Mouse (Mus musculus) forebrain, embryonic 13.5 days (tissue): Measurements from ENCODE around the gene Mvb12a. TPM values are rescaled to one million over a fixed set of nuclear protein-coding genes. Genes with fewer than 3 reads are reported as not detected.
A peak's percentile ranks its signal among the peaks of the same experiment; 100 is the strongest.
"Not testable (repeated sequence)": the region's sequence is repeated elsewhere in the genome, so short reads cannot be mapped to it uniquely, and the experiment has no call there.

Source experiments
- ATAC-seq: fragments of 200-750 bp; cut with Nextera tagmentation; 2 replicates; pipeline ENCODE4 v1.8.0; 2017
- H3K27ac ChIP-seq: fragments of 300-500 bp; sonication (generic); 2 replicates; pipeline ENCODE4 v1.5.1; 2015; ENCODE audit warnings: inconsistent platforms, mild to moderate bottlenecking, moderate library complexity
- H3K27me3 ChIP-seq: fragments of 300-500 bp; sonication (generic); 2 replicates; pipeline ENCODE4 v1.6.1; 2015; ENCODE audit warnings: mild to moderate bottlenecking, inconsistent platforms
- H3K36me3 ChIP-seq: fragments of 300-500 bp; sonication (generic); 2 replicates; pipeline ENCODE4 v1.6.1; 2015; ENCODE audit warnings: mild to moderate bottlenecking, inconsistent platforms; ENCODE audit not compliant: poor library complexity, severe bottlenecking
- H3K4me1 ChIP-seq: fragments of 300-500 bp; sonication (generic); 2 replicates; pipeline ENCODE4 v1.6.1; 2015; ENCODE audit warnings: inconsistent platforms
- H3K4me2 ChIP-seq: fragments of 300-500 bp; sonication (generic); 2 replicates; pipeline ENCODE4 v1.6.1; 2015; ENCODE audit warnings: inconsistent platforms, mild to moderate bottlenecking, moderate library complexity
- H3K4me3 ChIP-seq: fragments of 300-500 bp; sonication (generic); 2 replicates; pipeline ENCODE4 v1.5.1; 2015; ENCODE audit warnings: mild to moderate bottlenecking, inconsistent platforms
- H3K9ac ChIP-seq: fragments of 300-500 bp; sonication (generic); 2 replicates; pipeline ENCODE4 v1.6.1; 2015; ENCODE audit warnings: mild to moderate bottlenecking, inconsistent platforms
- H3K9me3 ChIP-seq: fragments of 300-500 bp; sonication (generic); replicated peaks from 2 replicates; pipeline ENCODE4 v1.6.1; 2016; ENCODE audit warnings: inconsistent platforms
- WGBS: fragments of 180-500 bp; shearing (Covaris S2); methylation state at CpG from one replicate; pipeline ENCODE4 v1.1.7; 2015; 5-methylcytosine and 5-hydroxymethylcytosine counted together
- polyA plus RNA-seq: library from polyadenylated mRNA; unstranded; fragments of >200 nt; fragmentation: Nextera tagmentation; extraction: Ambion mirVana; gene quantifications from 2 replicates; pipeline ENCODE4 v1.2.1, GENCODE M21; 2015

Gene Mvb12a
- polyA plus RNA-seq, 1 experiment from 2014 or later: 55.3 TPM

DNA sequence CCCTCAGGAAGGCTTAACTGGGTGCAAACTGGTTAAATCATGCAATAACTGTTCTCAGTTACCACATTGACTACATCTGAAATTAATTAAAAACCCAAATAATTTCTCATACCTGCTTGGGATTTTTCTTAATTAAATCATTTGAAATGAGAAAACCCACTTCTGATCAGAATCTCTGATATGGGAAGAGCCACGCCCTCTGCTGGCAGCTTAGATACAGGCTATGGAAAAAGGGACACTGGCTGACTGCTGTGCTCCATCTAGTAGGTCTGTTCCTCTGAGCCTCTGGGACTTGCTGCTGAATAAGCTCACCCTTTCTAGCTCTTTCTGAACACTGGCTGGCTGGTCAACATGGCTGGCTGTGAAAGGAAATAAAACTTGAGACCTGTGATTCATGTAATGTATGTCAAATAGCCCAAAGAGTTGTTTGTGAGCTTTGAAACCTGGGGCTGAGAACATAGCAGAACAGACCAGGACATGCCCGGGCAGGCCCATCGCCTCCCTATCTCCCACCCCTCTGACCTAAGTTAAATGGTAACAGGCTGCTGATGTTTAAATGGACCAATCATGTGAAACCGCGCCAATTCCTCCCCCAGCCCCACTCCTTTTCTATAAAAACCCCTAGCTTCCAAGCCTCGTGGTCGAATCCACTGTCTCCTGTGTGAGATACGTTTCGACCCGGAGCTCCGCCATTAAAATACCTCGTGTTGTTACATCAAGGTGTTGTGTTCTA, 11.8 kb upstream of the Mvb12a start:
- not testable (repeated sequence) for H3K4me3 ChIP-seq, H3K36me3 ChIP-seq, H3K9ac ChIP-seq, H3K9me3 ChIP-seq, ATAC-seq, H3K4me2 ChIP-seq, H3K4me1 ChIP-seq, H3K27ac ChIP-seq
- 75% methylated on average over 7 of the region's 12 CpGs for WGBS
- peaks cover 29% of the 10 kb centered on the region for H3K27me3 ChIP-seq

DNA sequence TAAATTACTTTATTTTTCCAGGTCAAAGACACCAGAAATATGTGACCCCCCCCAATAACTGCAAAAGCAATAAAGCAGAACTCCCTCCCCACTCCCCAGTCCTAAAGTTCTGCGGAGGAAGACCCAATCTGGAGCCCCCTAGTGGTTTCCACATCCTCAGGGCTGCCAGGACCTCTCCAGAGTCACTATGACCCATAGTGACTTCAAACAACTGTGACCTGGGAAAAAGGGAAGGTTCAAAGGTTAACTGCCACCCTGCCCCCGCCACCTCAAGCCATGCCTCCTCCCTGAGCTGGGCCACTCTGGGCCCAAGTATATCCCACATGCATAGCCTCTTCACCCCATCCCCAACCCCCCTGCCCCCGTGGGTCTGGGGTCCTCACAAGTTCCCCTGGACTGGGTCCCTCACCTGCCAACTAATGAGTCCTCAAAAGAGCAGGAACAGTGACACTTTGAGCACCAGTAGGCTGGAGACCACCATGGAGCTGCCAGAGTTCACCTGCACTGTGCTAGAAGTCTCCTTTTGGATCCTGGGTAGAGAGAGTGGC, 8.4 kb upstream of the Mvb12a start:
- H3K9me3 ChIP-seq: no peaks in the 10 kb centered on the region
- no peak overlapping the region for H3K9ac ChIP-seq
- peaks cover 33% of the 10 kb centered on the region for H3K27me3 ChIP-seq
- 35% methylated on average over 3 of the region's 3 CpGs for WGBS
- no peak overlapping the region for H3K4me3 ChIP-seq
- H3K36me3 ChIP-seq: no peaks in the 10 kb centered on the region
- H3K4me1 ChIP-seq: peaks cover 5% of the 10 kb centered on the region; the same call in 1 of the 2 replicates
- H3K4me2 ChIP-seq: no peak overlapping the region
- no peak for ATAC-seq
- no peak overlapping the region for H3K27ac ChIP-seq

DNA sequence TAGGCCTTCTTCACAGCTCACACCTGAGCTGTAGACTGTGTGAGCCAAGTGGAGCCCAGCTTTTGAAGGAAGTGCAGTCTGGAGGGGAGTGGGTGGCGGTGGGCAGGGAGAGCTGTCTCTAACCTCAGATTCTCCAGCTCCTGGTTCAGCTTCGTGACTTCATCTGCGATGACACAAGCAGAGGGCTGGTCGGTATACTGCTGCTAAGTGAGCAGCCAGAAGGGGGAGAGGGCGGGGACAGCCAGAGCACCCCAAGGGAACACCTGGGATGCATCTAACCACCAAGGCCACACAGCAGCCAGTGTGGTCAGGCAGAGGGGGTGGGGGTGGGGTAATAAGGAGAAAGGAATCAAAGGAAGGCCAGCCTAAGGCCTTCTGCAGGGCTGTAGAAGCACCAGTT, 7.1 kb upstream of the Mvb12a start:
- WGBS: 72% methylated on average over 5 of the region's 5 CpGs

DNA sequence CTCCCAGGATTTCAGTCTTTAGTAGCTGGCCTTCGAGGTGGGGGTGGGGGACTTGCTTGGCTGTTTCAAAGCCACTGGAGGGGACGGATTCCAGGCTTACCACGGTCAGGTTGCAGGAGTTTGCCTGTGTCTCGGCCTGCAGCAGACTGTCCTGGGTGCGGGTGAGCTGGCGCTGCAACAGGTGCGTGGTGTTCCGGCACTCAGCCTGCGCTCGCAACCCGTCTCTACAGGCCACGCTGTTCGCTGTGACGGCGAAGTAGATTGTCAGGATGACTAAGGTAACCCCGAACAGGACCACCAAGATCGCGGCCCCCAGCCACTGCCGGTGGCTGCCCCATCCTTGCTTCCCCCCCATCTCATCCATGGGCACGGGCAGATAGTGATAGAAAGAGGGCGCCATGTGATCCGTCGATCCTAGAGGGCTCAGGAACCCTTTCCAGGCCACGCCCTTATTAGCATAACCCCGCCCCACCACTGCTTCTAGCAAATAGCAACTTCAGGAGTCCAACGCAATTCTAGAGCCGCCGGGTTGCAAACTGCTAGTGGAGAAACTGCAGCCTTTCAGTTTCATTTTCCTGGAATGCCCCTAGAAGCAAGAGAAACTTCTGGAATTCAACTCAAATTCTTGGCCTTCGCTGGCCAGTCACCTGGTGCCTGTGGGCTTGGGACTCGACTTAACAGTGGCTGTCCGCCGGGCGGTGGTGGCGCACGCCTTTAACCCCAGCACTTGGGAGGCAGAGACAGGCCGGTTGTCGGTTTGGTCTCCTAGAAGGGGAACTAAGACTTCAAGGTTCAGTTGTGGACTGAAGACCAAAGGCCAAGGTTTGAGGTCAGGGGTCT, 5.5 kb upstream of the Mvb12a start, which contains the start of gene Bst2:
Gene Bst2, minus strand, starts transcription at position 429 of the 840 bp plus-strand sequence.
- Histone ChIP-seq H3K36me3 (no peaks in the 10 kb centered on the region), H3K9me3 (no peaks in the 10 kb centered on the region), H3K27me3 (peaks cover 37% of the 10 kb centered on the region), H3K4me1 (peaks cover 5% of the 10 kb centered on the region; the same call in 1 of the 2 replicates), H3K9ac (no peak within 1 kb of the TSS), H3K27ac (no peak within 1 kb of the TSS), H3K4me3 (peak within 1 kb of the TSS; percentile 24), H3K4me2 (peak within 1 kb of the TSS; percentile 55)
- 3% methylated on average over 37 of the region's 37 CpGs for WGBS
- no peak for ATAC-seq

More for the DNA sequence above, 7.1 kb upstream of the Mvb12a start:
- Histone ChIP-seq H3K4me1 (peaks cover 5% of the 10 kb centered on the region; the same call in 1 of the 2 replicates), H3K4me2 (no peak overlapping the region), H3K36me3 (no peaks in the 10 kb centered on the region), H3K27me3 (peaks cover 37% of the 10 kb centered on the region), H3K9me3 (no peaks in the 10 kb centered on the region), H3K9ac (no peak overlapping the region), H3K27ac (no peak overlapping the region), H3K4me3 (no peak overlapping the region)
- no peak for ATAC-seq

- WGBS: 92% methylated on average over 9 of the region's 9 CpGs
Observed at GRCm38 (mm10) chr8:71543755-71544154, 1.0 kb downstream of the Mvb12a start.

DNA sequence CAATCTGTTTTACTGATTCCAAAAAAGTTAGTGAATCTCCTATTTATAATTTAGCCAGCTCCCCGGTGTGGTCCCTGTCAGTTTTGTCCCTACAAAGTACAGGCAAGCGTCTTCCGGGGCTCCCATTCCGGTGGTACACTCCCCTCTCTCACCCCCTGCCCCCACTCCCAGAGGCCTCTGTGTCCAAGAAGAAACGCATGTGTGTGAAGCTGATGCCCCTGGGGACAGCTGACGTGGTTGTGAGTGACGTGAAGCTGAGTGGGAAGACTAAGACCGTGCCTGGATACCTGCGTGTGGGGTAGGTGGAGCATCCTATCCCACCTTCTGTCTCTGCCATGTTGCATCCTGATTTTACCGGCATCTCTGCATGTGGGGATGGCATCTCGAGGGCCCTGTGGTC, 2.3 kb downstream of the Mvb12a start:
- H3K9ac ChIP-seq: no peak overlapping the region
- no peak overlapping the region for H3K4me2 ChIP-seq
- ATAC-seq: no peak
- no peak overlapping the region for H3K27ac ChIP-seq
- 95% methylated on average over 11 of the region's 11 CpGs for WGBS
- H3K27me3 ChIP-seq: 0 out of 2 replicates have a peak, but pooled peaks cover under 1% of the 10 kb centered on the region
- H3K4me3 ChIP-seq: no peak overlapping the region
- H3K4me1 ChIP-seq: peaks cover 11% of the 10 kb centered on the region
- H3K9me3 ChIP-seq: no peaks in the 10 kb centered on the region
- peaks cover 35% of the 10 kb centered on the region for H3K36me3 ChIP-seq

More at GRCm38 (mm10) chr8:71543755-71544154, 1.0 kb downstream of the Mvb12a start:
- H3K9ac ChIP-seq: peak overlapping the region; percentile 86
- peak overlapping the region; percentile 92 for H3K4me3 ChIP-seq
- H3K4me2 ChIP-seq: peak overlapping the region; percentile 89
- ATAC-seq: no peak
- peaks cover 35% of the 10 kb centered on the region for H3K36me3 ChIP-seq
- H3K9me3 ChIP-seq: no peaks in the 10 kb centered on the region
- H3K27me3 ChIP-seq: peaks cover 4% of the 10 kb centered on the region; the same call in 1 of the 2 replicates
- H3K27ac ChIP-seq: no peak overlapping the region
- peaks cover 11% of the 10 kb centered on the region for H3K4me1 ChIP-seq

GRCm38 (mm10) chr8:71547590-71547989, 4.9 kb downstream of the Mvb12a start:
- H3K4me2 ChIP-seq: no peak overlapping the region
- H3K27me3 ChIP-seq: no peaks in the 10 kb centered on the region
- peaks cover 11% of the 10 kb centered on the region for H3K4me1 ChIP-seq
- no peak overlapping the region for H3K27ac ChIP-seq
- no peak overlapping the region for H3K4me3 ChIP-seq
- no peak overlapping the region for H3K9ac ChIP-seq
- no peak for ATAC-seq
- H3K9me3 ChIP-seq: no peaks in the 10 kb centered on the region
- H3K36me3 ChIP-seq: peaks cover 35% of the 10 kb centered on the region
- WGBS: 86% methylated on average over 7 of the region's 7 CpGs

- Histone ChIP-seq H3K9me3 (no peaks in the 10 kb centered on the region), H3K27me3 (peaks cover 12% of the 10 kb centered on the region), H3K9ac (no peak overlapping the region), H3K4me3 (no peak overlapping the region), H3K4me1 (no peaks in the 10 kb centered on the region), H3K27ac (no peak overlapping the region), H3K4me2 (no peak overlapping the region), H3K36me3 (peaks cover 27% of the 10 kb centered on the region)
- ATAC-seq: no peak
- 75% methylated on average over 7 of the region's 7 CpGs for WGBS
Observed at GRCm38 (mm10) chr8:71550754-71551153, 8.0 kb downstream of the Mvb12a start.

DNA sequence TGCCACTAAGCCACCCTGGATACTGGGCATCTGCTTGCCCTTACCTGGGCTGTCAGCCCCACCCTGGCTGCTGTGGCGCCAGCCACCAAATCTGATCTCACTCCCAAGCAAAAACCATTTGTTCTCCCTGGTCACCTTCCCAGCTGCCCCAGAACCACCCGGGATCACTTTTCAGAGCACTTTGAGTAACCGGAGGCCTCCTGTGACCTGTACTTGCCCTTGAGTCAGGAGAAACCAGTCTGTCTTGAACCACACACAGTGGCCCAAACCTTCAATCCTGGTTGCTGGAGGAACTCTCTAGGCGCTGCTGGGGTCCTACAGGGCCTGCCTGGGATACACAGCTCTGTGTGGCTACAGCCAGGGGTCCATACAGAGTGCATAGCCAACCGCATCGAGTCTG, 10.0 kb downstream of the Mvb12a start:
- Histone ChIP-seq H3K9ac (no peak overlapping the region), H3K4me1 (no peaks in the 10 kb centered on the region), H3K27me3 (peaks cover 32% of the 10 kb centered on the region), H3K4me3 (no peak overlapping the region), H3K36me3 (peaks cover 8% of the 10 kb centered on the region), H3K27ac (no peak overlapping the region), H3K9me3 (no peaks in the 10 kb centered on the region), H3K4me2 (no peak overlapping the region)
- no peak for ATAC-seq
- 73% methylated on average over 6 of the region's 6 CpGs for WGBS

DNA sequence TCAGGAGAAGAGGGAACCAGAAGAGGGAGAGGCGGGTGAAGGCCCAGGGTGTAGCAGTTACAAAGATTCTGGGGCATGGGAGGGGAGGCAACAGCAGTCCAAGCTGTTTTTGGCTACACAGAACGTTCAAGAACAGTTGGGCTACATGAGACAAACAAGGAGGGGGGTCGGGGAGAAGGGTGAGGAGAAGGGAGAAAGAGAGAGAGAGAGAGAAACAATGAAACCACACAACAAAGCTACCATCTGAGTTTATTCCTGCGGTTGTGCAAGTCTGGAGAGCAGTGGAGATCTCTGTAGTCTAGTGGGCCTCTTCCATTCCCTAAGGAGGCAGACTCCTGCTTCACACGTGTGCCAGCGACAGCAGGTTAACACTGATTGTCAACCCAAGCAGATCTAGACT, 11.3 kb downstream of the Mvb12a start:
- no peak overlapping the region for H3K4me2 ChIP-seq
- ATAC-seq: no peak
- peaks cover 9% of the 10 kb centered on the region for H3K4me1 ChIP-seq
- H3K9me3 ChIP-seq: no peaks in the 10 kb centered on the region
- no peak overlapping the region for H3K9ac ChIP-seq
- WGBS: 66% methylated on average over 6 of the region's 6 CpGs
- H3K27me3 ChIP-seq: peaks cover 44% of the 10 kb centered on the region
- no peaks in the 10 kb centered on the region for H3K36me3 ChIP-seq
- no peak overlapping the region for H3K4me3 ChIP-seq
- no peak overlapping the region for H3K27ac ChIP-seq

- H3K27ac ChIP-seq: no peak overlapping the region
- WGBS: 91% methylated on average over 2 of the region's 2 CpGs
- no peaks in the 10 kb centered on the region for H3K36me3 ChIP-seq
- peaks cover 11% of the 10 kb centered on the region for H3K4me1 ChIP-seq
- no peak overlapping the region for H3K4me2 ChIP-seq
- no peak overlapping the region for H3K9ac ChIP-seq
- peaks cover 51% of the 10 kb centered on the region for H3K27me3 ChIP-seq
- no peak for ATAC-seq
- no peaks in the 10 kb centered on the region for H3K9me3 ChIP-seq
- H3K4me3 ChIP-seq: no peak overlapping the region
Observed at GRCm38 (mm10) chr8:71554644-71555043, 11.9 kb downstream of the Mvb12a start.
